Mouse (Mus musculus): ENCODE data around the gene Tnfaip8l2. TPM values are rescaled to one million over a fixed set of nuclear protein-coding genes. Genes with fewer than 3 reads are reported as not detected.
"Not testable (repeated sequence)": the region's sequence is repeated elsewhere in the genome, so short reads cannot be mapped to it uniquely, and the experiment has no call there.

Tnfaip8l2 gene
- polyA plus RNA-seq, 1 experiment from 2014 or later: 2.9 TPM

DNA sequence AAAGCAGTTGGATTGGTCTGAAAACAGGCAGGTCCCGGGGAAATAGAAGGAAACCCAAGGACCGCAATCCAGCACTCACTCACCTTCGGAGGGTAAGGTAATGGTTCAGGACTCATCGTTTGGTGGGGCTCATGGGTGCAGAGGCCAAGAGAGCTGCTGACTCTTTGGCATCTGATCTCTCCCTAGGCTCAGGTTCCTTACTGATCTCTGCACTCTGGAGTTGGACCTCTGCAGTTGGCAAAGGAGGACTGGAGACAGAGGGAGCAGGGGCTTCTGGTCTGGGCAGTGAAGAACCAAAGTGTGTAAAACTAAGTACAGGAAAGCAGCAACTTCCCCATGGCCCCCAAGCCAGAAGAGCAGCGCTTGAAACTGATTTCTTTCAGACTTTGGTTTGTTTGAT lies 12.1 kb downstream of the Tnfaip8l2 start:
- Histone ChIP-seq H3K27ac (ENCODE audit: low read length) (peak overlapping the region; percentile 35), H3K9me3 (ENCODE audit: low read length) (no peaks in the 10 kb centered on the region), H3K4me3 (ENCODE audit: low read length) (no peak overlapping the region), H3K4me1 (ENCODE audit: insufficient read depth, low read length) (peaks cover 13% of the 10 kb centered on the region), H3K27me3 (ENCODE audit: insufficient read depth, low read length) (no peaks in the 10 kb centered on the region), H3K4me2 (replicated peaks; ENCODE audit: low read depth, low read length) (no peak overlapping the region), H3K36me3 (ENCODE audit: insufficient read depth, low read length) (no peaks in the 10 kb centered on the region; the same call in 1 of the 2 replicates), H3K9ac (replicated peaks; ENCODE audit: low read length) (no peak overlapping the region)
- ATAC-seq (ENCODE audit: low FRiP score, low TSS enrichment): no peak
- WGBS: 60% methylated on average over 5 of the region's 5 CpGs

DNA sequence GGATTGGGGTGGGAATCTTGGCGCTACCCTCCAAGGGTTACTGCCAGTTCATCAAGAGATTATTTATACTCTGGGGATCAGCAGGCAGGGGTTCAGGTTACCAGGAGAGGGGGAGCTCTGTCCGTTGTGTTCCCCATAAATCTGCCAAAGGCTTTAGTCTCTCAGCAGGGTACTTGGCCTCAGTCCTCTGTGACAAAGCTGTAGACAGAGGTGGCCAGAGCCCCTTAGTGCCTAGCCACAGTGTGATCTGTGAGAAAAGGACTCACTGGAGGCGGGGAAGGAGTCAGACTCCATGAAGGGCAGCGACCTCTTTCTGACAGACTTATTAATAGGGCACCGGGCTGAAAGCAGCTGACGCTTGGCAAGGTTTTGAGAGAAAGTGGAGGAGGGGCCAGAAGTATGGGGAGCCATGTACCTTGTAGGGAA lies 12.9 kb downstream of the Tnfaip8l2 start:
- no peak overlapping the region for H3K4me3 ChIP-seq (ENCODE audit: low read length)
- peaks cover 22% of the 10 kb centered on the region for H3K4me1 ChIP-seq (ENCODE audit: insufficient read depth, low read length)
- 10% methylated on average over 6 of the region's 6 CpGs for WGBS
- no peaks in the 10 kb centered on the region for H3K9me3 ChIP-seq (ENCODE audit: low read length)
- H3K36me3 ChIP-seq (ENCODE audit: insufficient read depth, low read length): no peaks in the 10 kb centered on the region; the same call in 1 of the 2 replicates
- H3K27ac ChIP-seq (ENCODE audit: low read length): peak overlapping the region; percentile 5
- H3K4me2 ChIP-seq (replicated peaks; ENCODE audit: low read depth, low read length): no peak overlapping the region
- ATAC-seq (ENCODE audit: low FRiP score, low TSS enrichment): 0 out of 2 replicates have a peak, but pooled peaks have one; percentile 36
- no peaks in the 10 kb centered on the region for H3K27me3 ChIP-seq (ENCODE audit: insufficient read depth, low read length)
- H3K9ac ChIP-seq (replicated peaks; ENCODE audit: low read length): peak overlapping the region; percentile 17; the same call in 1 of the 2 replicates

DNA sequence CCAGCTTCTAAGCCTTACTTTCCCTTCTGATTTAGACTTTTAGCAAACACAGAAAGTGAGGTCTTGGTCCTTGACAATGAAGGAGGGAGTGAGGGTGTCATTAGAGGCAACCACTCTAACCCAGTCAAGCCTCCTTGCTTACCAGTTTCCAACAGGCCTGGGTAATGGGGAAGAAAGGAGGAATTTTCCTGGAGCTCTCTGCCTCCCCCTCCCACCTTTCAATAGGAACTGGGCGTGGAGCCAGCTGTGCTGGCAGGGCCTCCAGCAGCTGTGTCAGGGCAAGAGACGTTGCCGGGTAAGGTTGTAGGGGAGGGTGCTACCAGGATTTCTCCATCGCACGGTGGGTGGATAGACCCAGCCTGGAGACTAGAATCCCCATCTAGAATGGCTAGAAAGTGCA lies 17.2 kb downstream of the Tnfaip8l2 start:
- no peak overlapping the region for H3K9ac ChIP-seq (replicated peaks; ENCODE audit: low read length)
- 36% methylated on average over 5 of the region's 5 CpGs for WGBS
- H3K4me1 ChIP-seq (ENCODE audit: insufficient read depth, low read length): peaks cover 23% of the 10 kb centered on the region
- no peak overlapping the region for H3K4me2 ChIP-seq (replicated peaks; ENCODE audit: low read depth, low read length)
- ATAC-seq (ENCODE audit: low FRiP score, low TSS enrichment): no peak
- H3K27me3 ChIP-seq (ENCODE audit: insufficient read depth, low read length): no peaks in the 10 kb centered on the region
- no peak overlapping the region for H3K27ac ChIP-seq (ENCODE audit: low read length)
- no peak overlapping the region for H3K4me3 ChIP-seq (ENCODE audit: low read length)
- no peaks in the 10 kb centered on the region for H3K9me3 ChIP-seq (ENCODE audit: low read length)
- peaks cover 25% of the 10 kb centered on the region for H3K36me3 ChIP-seq (ENCODE audit: insufficient read depth, low read length)

- H3K4me2 ChIP-seq (replicated peaks; ENCODE audit: low read depth, low read length): no peak within 1 kb of the TSS
- H3K27ac ChIP-seq (ENCODE audit: low read length): no peak within 1 kb of the TSS
- peaks cover 32% of the 10 kb centered on the region for H3K36me3 ChIP-seq (ENCODE audit: insufficient read depth, low read length)
- whole genome bisulfite sequencing: 38% methylated on average over 6 of the region's 6 CpGs
- no peak within 1 kb of the TSS for H3K9ac ChIP-seq (replicated peaks; ENCODE audit: low read length)
- no peak within 1 kb of the TSS for H3K4me3 ChIP-seq (ENCODE audit: low read length)
- H3K27me3 ChIP-seq (ENCODE audit: insufficient read depth, low read length): no peaks in the 10 kb centered on the region
- peaks cover 16% of the 10 kb centered on the region for H3K4me1 ChIP-seq (ENCODE audit: insufficient read depth, low read length)
- no peaks in the 10 kb centered on the region for H3K9me3 ChIP-seq (ENCODE audit: low read length)
- ATAC-seq (ENCODE audit: low FRiP score, low TSS enrichment): no peak
Observed at GRCm38 (mm10) chr3:95124246-95124645, 17.9 kb downstream of the Tnfaip8l2 start, which contains the start of gene Tmod4. Tmod4 (plus strand) TSS chr3:95124476.

DNA sequence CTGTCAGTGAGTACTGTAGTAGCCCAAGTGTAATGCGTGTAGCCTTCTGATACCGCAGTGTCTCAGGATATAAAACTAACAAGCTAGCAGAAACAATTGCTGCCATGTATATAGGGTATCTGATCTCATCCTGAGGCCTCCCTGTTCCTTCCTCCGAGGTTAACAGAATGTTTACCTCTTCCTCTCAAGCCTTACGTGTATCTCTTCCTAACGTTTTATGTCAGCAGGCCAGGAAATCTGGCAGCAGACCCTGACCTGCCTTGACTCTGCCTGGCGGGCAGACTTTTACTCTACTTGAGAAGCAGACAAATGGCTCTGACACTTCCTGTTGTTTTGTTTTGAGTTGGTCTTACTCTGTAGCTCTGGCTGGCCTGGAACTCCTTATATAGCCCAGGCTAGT lies 20.6 kb downstream of the Tnfaip8l2 start:
- peak; percentile 56 for ATAC-seq (ENCODE audit: low FRiP score, low TSS enrichment)
- no peaks in the 10 kb centered on the region for H3K27me3 ChIP-seq (ENCODE audit: insufficient read depth, low read length)
- peaks cover 38% of the 10 kb centered on the region for H3K36me3 ChIP-seq (ENCODE audit: insufficient read depth, low read length)
- no peak overlapping the region for H3K9ac ChIP-seq (replicated peaks; ENCODE audit: low read length)
- H3K4me1 ChIP-seq (ENCODE audit: insufficient read depth, low read length): peaks cover 11% of the 10 kb centered on the region; the same call in 1 of the 2 replicates
- H3K4me3 ChIP-seq (ENCODE audit: low read length): no peak overlapping the region
- no peak overlapping the region for H3K4me2 ChIP-seq (replicated peaks; ENCODE audit: low read depth, low read length)
- no peaks in the 10 kb centered on the region for H3K9me3 ChIP-seq (ENCODE audit: low read length)
- 47% methylated on average over 6 of the region's 6 CpGs for WGBS
- peak overlapping the region; percentile 59 for H3K27ac ChIP-seq (ENCODE audit: low read length)

DNA sequence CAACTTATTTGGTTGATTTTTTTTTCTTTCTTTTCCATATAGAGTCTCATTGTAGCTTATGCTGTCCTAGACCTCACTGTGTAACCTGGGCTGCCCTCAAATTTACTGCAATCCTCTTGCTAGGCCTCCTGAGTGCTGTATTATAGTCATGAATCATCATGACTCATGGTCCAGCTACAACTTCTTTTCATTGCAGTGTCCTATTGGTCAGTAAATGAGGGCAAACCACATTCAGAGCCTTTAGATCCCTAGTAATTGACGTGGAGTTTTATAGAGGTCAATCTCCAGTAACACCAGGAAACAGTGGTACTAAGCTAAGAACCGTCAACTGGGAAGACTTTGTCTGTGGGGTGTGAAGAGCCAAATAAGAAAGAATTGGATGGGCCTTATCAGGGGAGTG lies 24.4 kb downstream of the Tnfaip8l2 start:
- H3K4me3 ChIP-seq (ENCODE audit: low read length): no peak overlapping the region
- no peak overlapping the region for H3K27ac ChIP-seq (ENCODE audit: low read length)
- no peaks in the 10 kb centered on the region for H3K9me3 ChIP-seq (ENCODE audit: low read length)
- peaks cover under 1% of the 10 kb centered on the region for H3K4me1 ChIP-seq (ENCODE audit: insufficient read depth, low read length)
- no peak overlapping the region for H3K9ac ChIP-seq (replicated peaks; ENCODE audit: low read length)
- no peaks in the 10 kb centered on the region for H3K27me3 ChIP-seq (ENCODE audit: insufficient read depth, low read length)
- 59% methylated on average over 2 of the region's 2 CpGs for WGBS
- ATAC-seq (ENCODE audit: low FRiP score, low TSS enrichment): no peak
- no peak overlapping the region for H3K4me2 ChIP-seq (replicated peaks; ENCODE audit: low read depth, low read length)
- H3K36me3 ChIP-seq (ENCODE audit: insufficient read depth, low read length): peaks cover 41% of the 10 kb centered on the region

DNA sequence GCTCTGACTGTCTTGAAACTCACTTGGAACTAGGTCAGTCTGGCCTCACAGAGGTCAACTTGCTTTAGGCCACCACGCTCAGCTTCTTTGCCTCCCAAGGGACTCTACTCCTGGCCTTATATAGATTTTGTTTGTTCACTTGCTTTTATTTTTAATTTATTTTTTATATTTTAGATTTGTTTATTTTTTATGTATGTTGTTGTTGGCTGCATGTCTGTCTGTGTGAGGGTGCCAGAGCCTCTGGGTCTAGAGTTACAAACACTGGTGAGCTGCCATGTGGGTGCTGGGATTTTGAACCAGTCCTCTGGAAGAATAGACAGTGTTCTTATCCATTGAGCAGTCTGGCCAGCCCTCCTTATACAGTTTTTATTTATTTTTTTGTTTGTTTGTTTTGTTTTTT lies 29.4 kb downstream of the Tnfaip8l2 start:
- no peak overlapping the region for H3K27ac ChIP-seq (ENCODE audit: low read length)
- ATAC-seq (ENCODE audit: low FRiP score, low TSS enrichment): no peak
- peak overlapping the region; percentile 55; the same call in 1 of the 2 replicates for H3K4me2 ChIP-seq (replicated peaks; ENCODE audit: low read depth, low read length)
- peaks cover 9% of the 10 kb centered on the region for H3K4me1 ChIP-seq (ENCODE audit: insufficient read depth, low read length)
- 88% methylated on average over 1 of the region's 1 CpGs for WGBS
- no peaks in the 10 kb centered on the region for H3K9me3 ChIP-seq (ENCODE audit: low read length)
- no peak overlapping the region for H3K4me3 ChIP-seq (ENCODE audit: low read length)
- peak overlapping the region; percentile 39; the same call in 1 of the 2 replicates for H3K9ac ChIP-seq (replicated peaks; ENCODE audit: low read length)
- no peaks in the 10 kb centered on the region for H3K27me3 ChIP-seq (ENCODE audit: insufficient read depth, low read length)
- peaks cover 6% of the 10 kb centered on the region; the same call in 1 of the 2 replicates for H3K36me3 ChIP-seq (ENCODE audit: insufficient read depth, low read length)

GRCm38 (mm10) chr3:95110911-95111726 lies 31.0 kb downstream of the Tnfaip8l2 start, which contains the start of gene Vps72:
Vps72 (plus strand) TSS chr3:95111022.
- H3K4me1 ChIP-seq (ENCODE audit: insufficient read depth, low read length): peaks cover 9% of the 10 kb centered on the region
- H3K9ac ChIP-seq (replicated peaks; ENCODE audit: low read length): peak within 1 kb of the TSS; percentile 93
- peak within 1 kb of the TSS; percentile 85 for H3K4me3 ChIP-seq (ENCODE audit: low read length)
- WGBS: under 1% methylated on average over 54 of the region's 54 CpGs
- H3K27me3 ChIP-seq (ENCODE audit: insufficient read depth, low read length): no peaks in the 10 kb centered on the region
- ATAC-seq (ENCODE audit: low FRiP score, low TSS enrichment): peak; percentile 73
- peak within 1 kb of the TSS; percentile 98 for H3K27ac ChIP-seq (ENCODE audit: low read length)
- no peaks in the 10 kb centered on the region for H3K9me3 ChIP-seq (ENCODE audit: low read length)
- H3K4me2 ChIP-seq (replicated peaks; ENCODE audit: low read depth, low read length): peak within 1 kb of the TSS; percentile 55
- peaks cover 6% of the 10 kb centered on the region; the same call in 1 of the 2 replicates for H3K36me3 ChIP-seq (ENCODE audit: insufficient read depth, low read length)

- Histone ChIP-seq H3K4me3 (ENCODE audit: low read length) (no peak overlapping the region), H3K9ac (replicated peaks; ENCODE audit: low read length) (no peak overlapping the region), H3K27me3 (ENCODE audit: insufficient read depth, low read length) (no peaks in the 10 kb centered on the region), H3K27ac (ENCODE audit: low read length) (no peak overlapping the region), H3K36me3 (ENCODE audit: insufficient read depth, low read length) (no peaks in the 10 kb centered on the region), H3K9me3 (ENCODE audit: low read length) (no peaks in the 10 kb centered on the region), H3K4me2 (replicated peaks; ENCODE audit: low read depth, low read length) (no peak overlapping the region), H3K4me1 (ENCODE audit: insufficient read depth, low read length) (peaks cover 18% of the 10 kb centered on the region)
- ATAC-seq (ENCODE audit: low FRiP score, low TSS enrichment): no peak
- 81% methylated on average over 2 of the region's 2 CpGs for WGBS
Observed at GRCm38 (mm10) chr3:95107898-95108297, 34.3 kb downstream of the Tnfaip8l2 start.

DNA sequence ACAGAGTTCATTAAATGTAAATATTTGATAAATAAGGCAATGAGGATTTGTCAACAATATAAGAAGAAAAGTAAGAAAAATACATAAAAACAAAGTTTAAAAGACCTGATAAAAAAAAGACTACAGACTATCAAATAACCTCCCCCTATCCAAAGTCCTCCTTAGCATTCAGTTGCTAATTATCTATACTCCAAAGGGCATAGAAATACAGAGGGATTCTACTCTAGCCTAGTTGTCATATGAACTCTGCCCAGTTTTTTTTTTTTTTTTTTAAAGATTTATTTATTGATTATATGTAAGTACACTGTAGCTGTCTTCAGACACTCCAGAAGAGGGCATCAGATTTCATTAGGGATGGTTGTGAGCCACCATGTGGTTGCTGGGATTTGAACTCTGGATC lies 34.9 kb downstream of the Tnfaip8l2 start:
- H3K9me3 ChIP-seq (ENCODE audit: low read length); H3K9ac ChIP-seq (replicated peaks; ENCODE audit: low read length); ATAC-seq (ENCODE audit: low FRiP score, low TSS enrichment); H3K27me3 ChIP-seq (ENCODE audit: insufficient read depth, low read length); H3K27ac ChIP-seq (ENCODE audit: low read length); H3K36me3 ChIP-seq (ENCODE audit: insufficient read depth, low read length): not testable (repeated sequence)
- peak overlapping the region; percentile 61 for H3K4me2 ChIP-seq (replicated peaks; ENCODE audit: low read depth, low read length)
- H3K4me3 ChIP-seq (ENCODE audit: low read length): peak overlapping the region; percentile 100
- H3K4me1 ChIP-seq (ENCODE audit: insufficient read depth, low read length): peaks cover 13% of the 10 kb centered on the region

All from kidney, embryonic 16.5 days (tissue).